Mouse (Mus musculus) neural tube, embryonic 12.5 days (tissue): ENCODE data around the gene Gm20388. TPM values are rescaled to one million over a fixed set of nuclear protein-coding genes. Genes with fewer than 3 reads are reported as not detected.

Experiments used
- ATAC-seq: fragments of 200-750 bp; cut with Nextera tagmentation; 2 replicates; pipeline ENCODE4 v1.8.0; 2017; ENCODE audit warnings: low read depth, mild to moderate bottlenecking, moderate TSS enrichment, moderate library complexity; ENCODE audit not compliant: low FRiP score
- H3K27ac ChIP-seq: fragments of 300-500 bp; sonication (generic); 2 replicates; pipeline ENCODE4 v1.5.1; 2016
- H3K27me3 ChIP-seq: fragments of 300-500 bp; sonication (generic); replicated peaks from 2 replicates; pipeline ENCODE4 v1.6.1; 2016; ENCODE audit warnings: mild to moderate bottlenecking
- H3K36me3 ChIP-seq: fragments of 300-500 bp; sonication (generic); 2 replicates; pipeline ENCODE4 v1.6.1; 2016; ENCODE audit warnings: mild to moderate bottlenecking
- H3K4me1 ChIP-seq: fragments of 300-500 bp; sonication (generic); 2 replicates; pipeline ENCODE4 v1.6.1; 2016
- H3K4me2 ChIP-seq: fragments of 300-500 bp; sonication (generic); replicated peaks from 2 replicates; pipeline ENCODE4 v1.6.1; 2016; ENCODE audit warnings: mild to moderate bottlenecking
- H3K4me3 ChIP-seq: fragments of 300-500 bp; sonication (generic); 2 replicates; pipeline ENCODE4 v1.5.1; 2016
- H3K9ac ChIP-seq: fragments of 300-500 bp; sonication (generic); 2 replicates; pipeline ENCODE4 v1.6.1; 2016; ENCODE audit warnings: mild to moderate bottlenecking
- H3K9me3 ChIP-seq: fragments of 300-500 bp; sonication (generic); 2 replicates; pipeline ENCODE4 v1.6.1; 2016; ENCODE audit warnings: mild to moderate bottlenecking
- WGBS: fragments of 180-500 bp; shearing (Covaris S2); methylation state at CpG from one replicate; pipeline ENCODE4 v1.1.7; 2016; 5-methylcytosine and 5-hydroxymethylcytosine counted together
- polyA plus RNA-seq: library from polyadenylated mRNA; unstranded; fragments of >200 nt; fragmentation: Nextera tagmentation; extraction: Ambion mirVana; gene quantifications from 2 replicates; pipeline ENCODE4 v1.2.1, GENCODE M21; 2016

The Gm20388 gene
- polyA plus RNA-seq, 1 experiment from 2014 or later = not detected

GRCm38 (mm10) chr8:124231485-124232279 lies 4321.0 kb downstream of the Gm20388 start:
- H3K4me1 ChIP-seq = peaks cover 28% of the 10 kb centered on the region
- H3K36me3 ChIP-seq = no peaks in the 10 kb centered on the region
- no peaks in the 10 kb centered on the region for H3K9me3 ChIP-seq
- no peaks in the 10 kb centered on the region for H3K27me3 ChIP-seq
- peak overlapping the region; percentile 86 for H3K4me2 ChIP-seq
- peak overlapping the region; percentile 94 for H3K4me3 ChIP-seq
- WGBS = under 1% methylated on average over 83 of the region's 83 CpGs
- peak overlapping the region; percentile 89 for H3K9ac ChIP-seq
- H3K27ac ChIP-seq = no peak overlapping the region; the same call in 1 of the 2 replicates
- ATAC-seq = peak; percentile 67

- Histone ChIP-seq H3K4me3 (peak overlapping the region; percentile 94), H3K36me3 (no peaks in the 10 kb centered on the region), H3K9ac (peak overlapping the region; percentile 89), H3K27me3 (no peaks in the 10 kb centered on the region), H3K27ac (no peak overlapping the region), H3K4me2 (peak overlapping the region; percentile 86), H3K9me3 (no peaks in the 10 kb centered on the region), H3K4me1 (peaks cover 28% of the 10 kb centered on the region)
- WGBS = 4% methylated on average over 18 of the region's 18 CpGs
- ATAC-seq = no peak
These were observed 4321.6 kb downstream of the Gm20388 start for GRCm38 (mm10) chr8:124232280-124232600.

GRCm38 (mm10) chr8:124234496-124234895 lies 4323.9 kb downstream of the Gm20388 start:
- Histone ChIP-seq H3K4me1 (peaks cover 38% of the 10 kb centered on the region), H3K36me3 (no peaks in the 10 kb centered on the region), H3K9ac (no peak overlapping the region), H3K27ac (no peak overlapping the region), H3K27me3 (no peaks in the 10 kb centered on the region), H3K9me3 (no peaks in the 10 kb centered on the region), H3K4me3 (no peak overlapping the region), H3K4me2 (peak overlapping the region; percentile 86; the same call in 1 of the 2 replicates)
- no peak for ATAC-seq
- WGBS = 66% methylated on average over 2 of the region's 2 CpGs

GRCm38 (mm10) chr8:124235536-124235935 lies 4324.9 kb downstream of the Gm20388 start:
- H3K4me1 ChIP-seq = peaks cover 49% of the 10 kb centered on the region
- 96% methylated on average over 4 of the region's 4 CpGs for WGBS
- ATAC-seq = no peak

GRCm38 (mm10) chr8:124239350-124239749 lies 4328.7 kb downstream of the Gm20388 start:
- H3K27me3 ChIP-seq = no peaks in the 10 kb centered on the region
- no peak for ATAC-seq
- H3K4me1 ChIP-seq = peaks cover 34% of the 10 kb centered on the region
- WGBS = 85% methylated on average over 6 of the region's 6 CpGs
- H3K36me3 ChIP-seq = peaks cover 3% of the 10 kb centered on the region
- H3K4me2 ChIP-seq = no peak overlapping the region
- 0 out of 2 replicates have a peak overlapping the region, but pooled peaks have one; percentile 10 for H3K9ac ChIP-seq
- 0 out of 2 replicates have a peak, but pooled peaks cover 5% of the 10 kb centered on the region for H3K9me3 ChIP-seq
- no peak overlapping the region for H3K27ac ChIP-seq
- no peak overlapping the region for H3K4me3 ChIP-seq

More at GRCm38 (mm10) chr8:124235536-124235935, 4324.9 kb downstream of the Gm20388 start:
- Histone ChIP-seq H3K4me2 (no peak overlapping the region), H3K27ac (no peak overlapping the region), H3K36me3 (no peaks in the 10 kb centered on the region), H3K4me3 (no peak overlapping the region), H3K9ac (no peak overlapping the region), H3K27me3 (no peaks in the 10 kb centered on the region), H3K9me3 (no peaks in the 10 kb centered on the region)

- peaks cover 29% of the 10 kb centered on the region for H3K4me1 ChIP-seq
- no peak overlapping the region for H3K9ac ChIP-seq
- H3K27me3 ChIP-seq = no peaks in the 10 kb centered on the region
- no peak overlapping the region for H3K4me2 ChIP-seq
- 77% methylated on average over 8 of the region's 8 CpGs for WGBS
- H3K36me3 ChIP-seq = peaks cover 10% of the 10 kb centered on the region
- no peak overlapping the region for H3K4me3 ChIP-seq
- 0 out of 2 replicates have a peak, but pooled peaks cover 5% of the 10 kb centered on the region for H3K9me3 ChIP-seq
- H3K27ac ChIP-seq = no peak overlapping the region
- ATAC-seq = no peak
These were observed 4330.3 kb downstream of the Gm20388 start for GRCm38 (mm10) chr8:124240932-124241331.

- Histone ChIP-seq H3K27me3 (no peaks in the 10 kb centered on the region), H3K9me3 (0 out of 2 replicates have a peak, but pooled peaks cover 5% of the 10 kb centered on the region), H3K4me2 (no peak overlapping the region), H3K36me3 (peaks cover 10% of the 10 kb centered on the region), H3K27ac (no peak overlapping the region), H3K4me3 (no peak overlapping the region), H3K9ac (no peak overlapping the region), H3K4me1 (peaks cover 29% of the 10 kb centered on the region)
- no peak for ATAC-seq
- WGBS = 79% methylated on average over 6 of the region's 6 CpGs
These were observed 4331.6 kb downstream of the Gm20388 start for GRCm38 (mm10) chr8:124242208-124242607.

- Histone ChIP-seq H3K9ac (no peak overlapping the region), H3K27ac (no peak overlapping the region), H3K4me2 (no peak overlapping the region), H3K27me3 (no peaks in the 10 kb centered on the region), H3K36me3 (peaks cover 10% of the 10 kb centered on the region), H3K4me1 (peaks cover 29% of the 10 kb centered on the region), H3K9me3 (0 out of 2 replicates have a peak, but pooled peaks cover 5% of the 10 kb centered on the region), H3K4me3 (no peak overlapping the region)
- 93% methylated on average over 5 of the region's 5 CpGs for WGBS
- no peak for ATAC-seq
These were observed 4332.3 kb downstream of the Gm20388 start for GRCm38 (mm10) chr8:124242913-124243312.

GRCm38 (mm10) chr8:124247581-124247980 lies 4336.9 kb downstream of the Gm20388 start:
- Histone ChIP-seq H3K27ac (no peak overlapping the region), H3K4me1 (peaks cover 23% of the 10 kb centered on the region), H3K36me3 (peaks cover 10% of the 10 kb centered on the region; the same call in 1 of the 2 replicates), H3K4me2 (no peak overlapping the region), H3K9me3 (0 out of 2 replicates have a peak, but pooled peaks cover 5% of the 10 kb centered on the region), H3K4me3 (no peak overlapping the region), H3K27me3 (no peaks in the 10 kb centered on the region), H3K9ac (no peak overlapping the region)
- no peak for ATAC-seq
- WGBS = 92% methylated on average over 6 of the region's 6 CpGs

- H3K27me3 ChIP-seq = no peaks in the 10 kb centered on the region
- H3K27ac ChIP-seq = no peak overlapping the region
- H3K9ac ChIP-seq = no peak overlapping the region
- 87% methylated on average over 6 of the region's 6 CpGs for WGBS
- no peak for ATAC-seq
- H3K4me2 ChIP-seq = no peak overlapping the region
- H3K36me3 ChIP-seq = peaks cover 10% of the 10 kb centered on the region; the same call in 1 of the 2 replicates
- H3K4me3 ChIP-seq = no peak overlapping the region
- peaks cover 28% of the 10 kb centered on the region for H3K4me1 ChIP-seq
- H3K9me3 ChIP-seq = 0 out of 2 replicates have a peak, but pooled peaks cover 4% of the 10 kb centered on the region
These were observed 4338.0 kb downstream of the Gm20388 start for GRCm38 (mm10) chr8:124248688-124249087.

GRCm38 (mm10) chr8:124250255-124250654 lies 4339.6 kb downstream of the Gm20388 start:
- no peak overlapping the region for H3K4me3 ChIP-seq
- H3K4me2 ChIP-seq = no peak overlapping the region; the same call in 1 of the 2 replicates
- peaks cover 28% of the 10 kb centered on the region for H3K4me1 ChIP-seq
- no peaks in the 10 kb centered on the region for H3K9me3 ChIP-seq
- H3K36me3 ChIP-seq = 0 out of 2 replicates have a peak, but pooled peaks cover 4% of the 10 kb centered on the region
- 45% methylated on average over 3 of the region's 3 CpGs for WGBS
- H3K9ac ChIP-seq = 0 out of 2 replicates have a peak overlapping the region, but pooled peaks have one; percentile 26
- H3K27ac ChIP-seq = no peak overlapping the region
- no peaks in the 10 kb centered on the region for H3K27me3 ChIP-seq
- ATAC-seq = no peak

GRCm38 (mm10) chr8:124250785-124251184 lies 4340.1 kb downstream of the Gm20388 start:
- H3K4me3 ChIP-seq = no peak overlapping the region
- peaks cover 30% of the 10 kb centered on the region for H3K4me1 ChIP-seq
- 12% methylated on average over 4 of the region's 4 CpGs for WGBS
- no peaks in the 10 kb centered on the region for H3K27me3 ChIP-seq
- ATAC-seq = no peak
- 0 out of 2 replicates have a peak, but pooled peaks cover 1% of the 10 kb centered on the region for H3K36me3 ChIP-seq
- H3K27ac ChIP-seq = no peak overlapping the region
- no peaks in the 10 kb centered on the region for H3K9me3 ChIP-seq
- H3K4me2 ChIP-seq = no peak overlapping the region
- H3K9ac ChIP-seq = no peak overlapping the region
